Mouse (Mus musculus) midbrain, embryonic 16.5 days (tissue): Measurements from ENCODE around the gene Corin. TPM values are rescaled to one million over a fixed set of nuclear protein-coding genes. Genes with fewer than 3 reads are reported as not detected.

Experiments used
- ATAC-seq: fragments of 200-750 bp; cut with Nextera tagmentation; 2 replicates; pipeline ENCODE4 v1.8.0; 2017; ENCODE audit warnings: moderate TSS enrichment
- H3K27ac ChIP-seq: fragments of 300-500 bp; sonication (generic); 2 replicates; pipeline ENCODE4 v1.5.1; 2014; ENCODE audit warnings: mild to moderate bottlenecking, low read length, mixed read lengths
- H3K27me3 ChIP-seq: fragments of 300-500 bp; sonication (generic); 2 replicates; pipeline ENCODE4 v1.6.1; 2014; ENCODE audit warnings: low read depth, low read length, mixed read lengths; ENCODE audit not compliant: control insufficient read depth, insufficient read depth
- H3K36me3 ChIP-seq: fragments of 300-500 bp; sonication (generic); 2 replicates; pipeline ENCODE4 v1.6.1; 2014; ENCODE audit warnings: mild to moderate bottlenecking, low read length, moderate library complexity, mixed read lengths; ENCODE audit not compliant: control insufficient read depth, insufficient read depth
- H3K4me1 ChIP-seq: fragments of 300-500 bp; sonication (generic); 2 replicates; pipeline ENCODE4 v1.6.1; 2014; ENCODE audit warnings: mild to moderate bottlenecking, low read length, mixed read lengths; ENCODE audit not compliant: control insufficient read depth, insufficient read depth
- H3K4me2 ChIP-seq: fragments of 300-500 bp; sonication (generic); 2 replicates; pipeline ENCODE4 v1.6.1; 2014; ENCODE audit warnings: mild to moderate bottlenecking, low read length, mixed read lengths
- H3K4me3 ChIP-seq: fragments of 300-500 bp; sonication (generic); 2 replicates; pipeline ENCODE4 v1.5.1; 2014; ENCODE audit warnings: low read depth, mild to moderate bottlenecking, low read length, moderate library complexity, mixed read lengths
- H3K9ac ChIP-seq: fragments of 300-500 bp; sonication (generic); 2 replicates; pipeline ENCODE4 v1.6.1; 2014; ENCODE audit warnings: low read depth, low read length, mixed read lengths
- H3K9me3 ChIP-seq: fragments of 300-500 bp; sonication (generic); replicated peaks from 2 replicates; pipeline ENCODE4 v1.6.1; 2014; ENCODE audit warnings: mild to moderate bottlenecking, low read length, mixed read lengths; ENCODE audit not compliant: control insufficient read depth, poor library complexity, severe bottlenecking
- WGBS: fragments of 180-500 bp; shearing (Covaris S2); extraction: QIAGEN DNeasy Blood & Tissue Kit; methylation state at CpG from one replicate; pipeline ENCODE4 v1.1.7; 2014; 5-methylcytosine and 5-hydroxymethylcytosine counted together
- polyA plus RNA-seq: library from polyadenylated mRNA; unstranded; fragments of >200 nt; fragmentation: Nextera tagmentation; extraction: Ambion mirVana; gene quantifications from 2 replicates; pipeline ENCODE4 v1.2.1, GENCODE M21; 2015

Gene Corin
- 0.93 and 1.2 TPM in 2 replicates for polyA plus RNA-seq

DNA sequence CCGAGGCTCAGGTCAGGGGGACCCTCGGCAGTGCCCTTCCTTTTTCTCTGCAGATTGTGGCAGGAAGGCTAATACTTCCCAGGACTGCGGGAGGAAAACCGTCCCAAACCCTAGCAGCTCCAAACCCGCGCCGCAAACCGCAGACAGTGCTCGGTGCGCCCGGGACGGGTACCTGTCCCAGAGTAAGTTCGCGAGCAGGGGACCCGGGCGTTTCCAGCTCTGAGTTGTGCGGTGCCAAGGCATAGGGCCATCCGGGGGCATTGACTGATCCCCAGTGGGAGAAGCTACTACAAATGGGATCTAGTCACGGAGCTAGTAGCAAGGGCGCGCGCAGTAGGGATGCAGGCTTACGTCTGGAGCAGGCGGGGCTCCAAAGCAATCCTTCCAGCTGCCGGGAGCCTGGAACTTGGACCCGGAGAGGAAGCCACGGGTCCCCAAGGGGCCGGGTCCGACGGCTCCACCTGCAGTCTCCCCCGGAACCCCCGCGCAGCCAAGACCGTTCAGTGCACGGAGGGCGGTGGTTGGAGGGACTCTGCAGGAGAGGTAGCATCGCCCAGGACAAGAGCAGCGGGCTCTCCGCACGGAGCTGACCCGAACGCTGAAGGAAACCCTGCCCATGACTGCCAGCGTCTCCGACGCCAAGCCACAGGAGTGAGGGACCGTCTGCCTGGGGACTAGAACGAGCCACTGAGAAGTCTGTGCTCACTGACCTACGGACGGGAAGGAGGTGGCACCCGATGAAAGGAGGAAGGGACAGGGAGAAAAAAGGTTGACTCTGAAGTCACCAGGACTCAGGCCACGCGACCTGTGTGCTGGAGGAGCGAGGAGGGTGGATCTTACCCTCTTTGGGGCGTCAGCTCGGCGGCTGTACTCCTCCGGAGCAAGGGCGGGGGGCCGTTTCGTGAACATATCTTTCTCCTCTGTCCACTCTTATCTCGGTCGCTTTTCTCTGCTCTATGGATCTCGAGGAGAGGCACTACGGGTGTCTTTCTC lies at the start of gene Corin:
TSS of gene Corin (minus strand) at position 943 of the 993 bp plus-strand sequence.
- H3K4me1 ChIP-seq: peaks cover 13% of the 10 kb centered on the region; the same call in 1 of the 2 replicates
- peak within 1 kb of the TSS; percentile 42 for H3K4me3 ChIP-seq
- no peaks in the 10 kb centered on the region for H3K36me3 ChIP-seq
- H3K4me2 ChIP-seq: peak within 1 kb of the TSS; percentile 71
- H3K27me3 ChIP-seq: peaks cover 35% of the 10 kb centered on the region
- ATAC-seq: 0 out of 2 replicates have a peak, but pooled peaks have one; percentile 41
- under 1% methylated on average over 64 of the region's 64 CpGs for WGBS
- no peaks in the 10 kb centered on the region for H3K9me3 ChIP-seq
- H3K27ac ChIP-seq: no peak within 1 kb of the TSS
- H3K9ac ChIP-seq: peak within 1 kb of the TSS; percentile 61

DNA sequence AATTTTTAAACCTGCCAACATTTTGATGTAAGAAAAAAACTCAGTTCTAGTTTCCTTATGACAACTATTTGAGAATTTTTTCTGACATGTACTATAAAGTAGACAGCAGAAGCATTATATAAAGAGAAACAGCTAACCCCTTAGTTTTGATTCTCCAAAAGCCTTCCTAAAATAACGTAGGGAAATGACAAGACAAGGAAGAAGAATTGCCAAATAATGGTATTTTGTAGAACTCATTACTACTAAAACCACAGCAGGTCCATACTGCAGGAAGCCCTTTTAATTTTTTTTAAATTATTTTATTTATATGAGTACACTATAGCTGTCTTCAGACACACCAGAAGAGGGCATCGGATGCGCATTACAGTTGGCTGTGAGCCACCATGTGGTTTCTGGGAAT lies 46.9 kb upstream of the Corin start:
- Histone ChIP-seq H3K27ac (no peak overlapping the region), H3K4me3 (no peak overlapping the region), H3K27me3 (no peaks in the 10 kb centered on the region), H3K4me1 (no peaks in the 10 kb centered on the region), H3K4me2 (no peak overlapping the region), H3K36me3 (peaks cover 7% of the 10 kb centered on the region), H3K9me3 (no peaks in the 10 kb centered on the region), H3K9ac (no peak overlapping the region)
- ATAC-seq: no peak
- 92% methylated on average over 3 of the region's 3 CpGs for WGBS

DNA sequence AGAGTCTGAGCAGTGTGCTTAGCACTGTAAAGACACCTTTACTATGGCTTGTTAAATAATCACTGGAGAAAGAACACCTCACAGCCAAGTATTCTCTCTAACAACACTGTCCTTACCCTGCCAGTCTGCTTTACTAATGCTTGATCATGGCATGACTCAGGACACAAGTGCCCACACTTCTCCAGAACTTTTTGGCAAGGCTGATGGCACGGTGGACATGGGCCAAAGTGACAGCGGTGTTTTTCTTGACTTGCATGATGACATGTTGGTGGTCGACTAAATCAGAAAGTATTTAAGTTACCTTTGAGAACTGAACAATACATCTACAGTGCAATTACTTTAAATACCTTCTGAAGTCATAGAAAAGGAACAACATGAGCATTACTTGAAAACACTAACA lies 24.6 kb upstream of the Corin start:
- Histone ChIP-seq H3K4me1 (no peaks in the 10 kb centered on the region), H3K36me3 (peaks cover 15% of the 10 kb centered on the region), H3K27ac (no peak overlapping the region), H3K4me3 (no peak overlapping the region), H3K9me3 (no peaks in the 10 kb centered on the region), H3K27me3 (no peaks in the 10 kb centered on the region), H3K9ac (no peak overlapping the region), H3K4me2 (no peak overlapping the region)
- 93% methylated on average over 3 of the region's 3 CpGs for WGBS
- ATAC-seq: no peak

DNA sequence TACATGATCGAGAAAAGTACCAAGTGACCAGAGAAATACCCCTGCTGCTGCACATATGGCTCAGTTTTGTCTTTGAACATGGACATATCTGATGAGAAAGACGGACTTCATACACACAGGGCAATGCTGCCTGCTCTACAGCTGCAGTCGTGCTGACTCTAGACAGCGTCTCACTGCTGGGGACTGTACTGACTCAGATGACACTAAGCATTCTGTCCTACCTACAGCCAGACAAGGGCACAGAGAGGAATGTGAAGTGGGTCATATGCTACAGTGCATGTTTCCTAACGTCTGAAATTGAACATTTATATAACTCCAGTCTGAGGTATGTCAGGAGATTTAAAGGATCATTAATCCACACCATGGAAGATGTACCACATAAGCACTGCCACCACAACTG lies 9.5 kb upstream of the Corin start:
- H3K27ac ChIP-seq: no peak overlapping the region
- H3K27me3 ChIP-seq: no peaks in the 10 kb centered on the region
- H3K9me3 ChIP-seq: no peaks in the 10 kb centered on the region
- H3K9ac ChIP-seq: no peak overlapping the region
- peaks cover 11% of the 10 kb centered on the region for H3K36me3 ChIP-seq
- WGBS: 93% methylated on average over 5 of the region's 5 CpGs
- no peak overlapping the region for H3K4me3 ChIP-seq
- no peaks in the 10 kb centered on the region for H3K4me1 ChIP-seq
- ATAC-seq: no peak
- no peak overlapping the region for H3K4me2 ChIP-seq

DNA sequence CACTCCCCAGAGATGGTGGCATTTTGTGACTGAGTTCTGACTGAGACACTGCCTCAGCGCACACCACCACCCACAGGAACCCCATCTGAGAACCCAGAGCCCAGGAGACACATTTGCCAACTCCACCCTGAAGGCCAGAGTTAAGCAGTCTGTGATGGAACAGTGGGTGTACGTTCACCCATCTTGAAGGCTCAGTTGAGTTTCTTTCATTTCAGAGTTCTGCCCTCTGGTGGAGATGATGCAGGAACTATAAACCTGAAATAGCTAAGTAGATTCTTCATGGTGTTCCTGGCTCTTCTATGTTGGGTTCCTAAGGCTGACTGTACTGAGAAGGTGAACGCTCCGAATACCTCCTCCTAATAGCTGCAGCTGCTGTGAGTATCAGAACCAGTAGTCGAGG lies 1.5 kb upstream of the Corin start:
- Histone ChIP-seq H3K9me3 (no peaks in the 10 kb centered on the region), H3K4me2 (no peak overlapping the region), H3K4me3 (no peak overlapping the region), H3K9ac (no peak overlapping the region), H3K36me3 (no peaks in the 10 kb centered on the region), H3K27me3 (peaks cover 35% of the 10 kb centered on the region), H3K27ac (no peak overlapping the region), H3K4me1 (peaks cover 13% of the 10 kb centered on the region; the same call in 1 of the 2 replicates)
- no peak; the same call in 1 of the 2 replicates for ATAC-seq
- WGBS: 78% methylated on average over 5 of the region's 5 CpGs

DNA sequence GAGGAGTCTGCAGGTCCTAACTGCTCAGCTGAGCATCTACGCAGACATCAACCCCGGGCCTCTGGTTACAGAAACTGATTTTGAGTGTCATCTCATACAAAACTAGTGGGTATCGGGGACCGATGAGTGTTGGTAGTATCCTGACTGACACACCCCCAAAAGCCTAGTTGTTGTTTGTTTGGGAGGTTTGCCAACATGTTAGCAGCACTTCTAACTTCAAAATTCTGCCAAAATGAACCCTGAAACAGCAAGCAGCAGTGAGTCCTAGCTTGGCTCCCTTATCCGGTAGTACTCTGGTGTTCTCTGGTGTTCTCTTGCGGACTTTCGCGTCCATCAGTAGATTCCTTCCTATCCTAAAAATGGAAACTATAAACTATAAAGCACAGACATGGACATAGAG lies 1.5 kb downstream of the Corin start:
- H3K9ac ChIP-seq: no peak overlapping the region
- H3K4me2 ChIP-seq: no peak overlapping the region
- H3K36me3 ChIP-seq: no peaks in the 10 kb centered on the region
- no peak overlapping the region for H3K4me3 ChIP-seq
- H3K27me3 ChIP-seq: peaks cover 35% of the 10 kb centered on the region
- no peak overlapping the region for H3K27ac ChIP-seq
- WGBS: 66% methylated on average over 8 of the region's 8 CpGs
- peaks cover 13% of the 10 kb centered on the region; the same call in 1 of the 2 replicates for H3K4me1 ChIP-seq
- H3K9me3 ChIP-seq: no peaks in the 10 kb centered on the region
- ATAC-seq: no peak

DNA sequence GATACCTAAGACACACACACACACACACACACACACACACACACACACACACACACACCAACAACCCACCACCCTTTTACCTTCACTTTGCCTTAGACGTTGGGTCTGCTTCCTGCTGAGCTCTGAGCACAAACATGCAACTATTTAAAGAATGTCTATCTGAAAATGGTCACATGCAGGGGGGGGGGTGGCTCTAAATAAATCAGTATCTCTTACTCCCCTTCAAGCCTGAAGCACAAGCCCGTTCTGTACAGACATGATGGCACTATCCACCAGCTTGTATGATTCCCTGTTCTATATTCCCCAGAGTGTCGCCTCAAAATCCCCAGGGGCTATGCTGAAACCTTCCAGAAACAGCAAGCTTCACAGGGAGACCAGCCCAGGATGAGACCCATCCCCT lies 2.5 kb downstream of the Corin start:
- Histone ChIP-seq H3K4me3 (no peak overlapping the region), H3K27me3 (peaks cover 35% of the 10 kb centered on the region), H3K9ac (no peak overlapping the region), H3K36me3 (no peaks in the 10 kb centered on the region), H3K27ac (no peak overlapping the region), H3K9me3 (no peaks in the 10 kb centered on the region), H3K4me1 (peaks cover 13% of the 10 kb centered on the region; the same call in 1 of the 2 replicates), H3K4me2 (no peak overlapping the region)
- ATAC-seq: no peak
- 65% methylated on average over 3 of the region's 3 CpGs for WGBS

DNA sequence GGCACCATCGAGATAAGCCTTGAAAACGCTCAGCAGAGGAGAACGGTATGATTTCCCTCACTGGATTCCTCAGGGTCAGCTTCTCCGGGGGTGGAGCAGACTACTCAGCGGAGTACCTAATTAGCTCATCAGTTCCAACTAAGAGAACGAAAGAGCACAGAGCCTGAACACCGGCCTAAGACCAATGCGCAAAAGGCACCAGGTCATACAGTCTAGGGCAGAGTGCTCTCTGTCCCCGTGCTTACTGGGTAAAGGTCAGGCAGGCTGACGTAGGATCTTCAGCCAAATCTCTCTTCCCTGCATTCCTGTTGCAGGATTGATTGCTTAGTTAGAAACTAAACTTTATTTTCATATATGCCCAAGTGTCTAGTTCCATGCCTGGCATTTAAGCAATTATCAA lies 6.0 kb downstream of the Corin start:
- no peak overlapping the region for H3K4me3 ChIP-seq
- H3K27ac ChIP-seq: no peak overlapping the region
- H3K27me3 ChIP-seq: peaks cover 15% of the 10 kb centered on the region
- H3K9ac ChIP-seq: no peak overlapping the region
- no peaks in the 10 kb centered on the region for H3K36me3 ChIP-seq
- H3K4me1 ChIP-seq: peaks cover 2% of the 10 kb centered on the region; the same call in 1 of the 2 replicates
- H3K4me2 ChIP-seq: no peak overlapping the region
- 74% methylated on average over 10 of the region's 10 CpGs for WGBS
- ATAC-seq: no peak
- H3K9me3 ChIP-seq: no peaks in the 10 kb centered on the region

DNA sequence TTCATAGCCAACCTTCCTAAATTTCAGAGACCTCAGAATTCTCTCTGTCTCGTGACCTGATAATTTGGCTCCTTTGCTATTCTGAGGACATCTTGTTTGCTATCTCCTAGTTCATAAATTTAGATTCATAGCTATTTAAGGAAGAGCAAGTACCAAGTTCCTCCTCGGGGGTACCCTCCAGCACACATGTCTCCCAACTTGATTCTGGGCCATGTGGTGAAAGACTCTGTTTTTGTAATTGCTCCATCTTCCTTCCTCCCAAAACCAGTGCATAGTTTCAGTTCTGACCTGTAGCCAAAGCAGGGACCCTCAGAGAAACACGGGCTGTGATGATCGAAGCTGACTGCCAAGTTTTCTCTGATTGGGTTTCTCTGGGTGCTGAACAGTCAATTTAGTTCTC lies 7.5 kb downstream of the Corin start:
- peaks cover 1% of the 10 kb centered on the region; the same call in 1 of the 2 replicates for H3K27me3 ChIP-seq
- H3K4me3 ChIP-seq: no peak overlapping the region
- no peak overlapping the region for H3K9ac ChIP-seq
- H3K9me3 ChIP-seq: no peaks in the 10 kb centered on the region
- no peak for ATAC-seq
- no peaks in the 10 kb centered on the region for H3K4me1 ChIP-seq
- H3K4me2 ChIP-seq: no peak overlapping the region
- H3K27ac ChIP-seq: no peak overlapping the region
- no peaks in the 10 kb centered on the region for H3K36me3 ChIP-seq
- 91% methylated on average over 4 of the region's 4 CpGs for WGBS
